Mouse (Mus musculus): ENCODE results near the gene Fabp6.

DNA sequence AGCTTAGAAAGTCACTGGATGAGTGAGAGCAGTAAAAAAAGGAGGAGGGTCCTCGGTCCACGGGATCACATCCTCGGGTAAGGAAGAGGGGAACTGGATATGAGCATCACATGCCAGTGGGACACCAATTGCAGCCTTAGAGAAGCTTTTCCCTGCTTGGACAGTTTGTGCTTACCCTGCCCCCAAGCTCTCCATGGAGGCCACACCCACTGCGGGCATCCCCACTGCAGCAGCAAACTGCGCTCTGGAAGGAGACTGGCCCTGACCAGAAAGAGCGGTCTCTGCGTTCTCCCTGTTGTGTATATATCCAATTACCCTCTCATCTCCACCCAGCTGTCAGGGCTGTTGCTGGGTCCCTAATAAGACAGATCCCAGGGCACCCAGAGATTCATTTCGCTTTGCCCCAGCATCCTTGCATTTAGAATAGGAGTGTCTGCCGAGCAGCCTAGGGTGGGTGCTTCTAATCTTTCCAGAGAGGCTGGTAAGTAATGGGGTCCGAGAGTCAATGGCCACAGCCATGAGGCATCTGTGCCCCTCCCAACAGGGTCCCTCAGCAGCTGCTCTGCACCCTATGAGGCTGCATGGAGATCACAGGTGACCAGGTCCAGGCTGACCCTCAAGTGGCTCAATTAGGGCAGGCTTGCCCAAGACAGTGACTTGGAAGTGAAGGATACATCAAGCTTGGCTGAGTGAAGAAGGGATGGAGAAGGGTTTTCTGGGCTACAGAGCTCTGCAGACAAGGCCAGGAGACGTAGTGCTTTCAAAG lies 23.4 kb downstream of the Fabp6 start:
- TF ChIP-seq POLR2A (IDR thresholded peaks at IDR 0.05; ENCODE audit: borderline replicate concordance, extremely low read depth, insufficient read depth, insufficient read length, poor library complexity, severe bottlenecking) = no peak
- no peak for TF ChIP-seq CTCF (IDR thresholded peaks at IDR 0.05; ENCODE audit: borderline replicate concordance, extremely low read depth, insufficient read depth, insufficient read length)
